Mouse (Mus musculus): ENCODE measurements around the gene Samd4.

The Samd4 gene

GRCm38 (mm10) chr14:46882431-46883067 lies at the start of gene Samd4:
TSS of gene Samd4 (plus strand) at chr14:46882854.
- DNase-seq (ENCODE audit: low spot score in 2 of 2) = peak; percentile 60 to 67

GRCm38 (mm10) chr14:46839326-46839725 lies 43.3 kb upstream of the Samd4 start:
- DNase-seq (ENCODE audit: low spot score in 2 of 2) = no peak

- DNase-seq (ENCODE audit: low spot score in 2 of 2) = no peak
These were observed 36.9 kb upstream of the Samd4 start for GRCm38 (mm10) chr14:46845706-46846105.

GRCm38 (mm10) chr14:46848063-46848590 lies 34.5 kb upstream of the Samd4 start:
- no peak for DNase-seq (ENCODE audit: low spot score in 2 of 2)

- no peak for DNase-seq (ENCODE audit: low spot score in 2 of 2)
These were observed 33.9 kb upstream of the Samd4 start for GRCm38 (mm10) chr14:46848736-46849135.

GRCm38 (mm10) chr14:46849769-46850168 lies 32.9 kb upstream of the Samd4 start:
- DNase-seq (ENCODE audit: low spot score in 2 of 2) = no peak

- DNase-seq (ENCODE audit: low spot score in 2 of 2) = no peak
These were observed 29.0 kb upstream of the Samd4 start for GRCm38 (mm10) chr14:46853677-46854076.

GRCm38 (mm10) chr14:46862922-46863321 lies 19.7 kb upstream of the Samd4 start:
- DNase-seq (ENCODE audit: low spot score in 2 of 2) = no peak

GRCm38 (mm10) chr14:46880935-46881334 lies 1.7 kb upstream of the Samd4 start:
- peak; percentile 34 to 52 for DNase-seq (ENCODE audit: low spot score in 2 of 2)

- DNase-seq (ENCODE audit: low spot score in 2 of 2) = peak in 1 of 2 experiments; percentile 24
These were observed 848 bp upstream of the Samd4 start for GRCm38 (mm10) chr14:46881581-46882430.

- peak; percentile 61 to 75 for DNase-seq (ENCODE audit: low spot score in 2 of 2)
These were observed 615 bp downstream of the Samd4 start for GRCm38 (mm10) chr14:46883068-46883870.

GRCm38 (mm10) chr14:46883871-46884441 lies 1.3 kb downstream of the Samd4 start:
- DNase-seq (ENCODE audit: low spot score in 2 of 2) = peak; percentile 35 to 59

GRCm38 (mm10) chr14:46884701-46885428 lies 2.2 kb downstream of the Samd4 start:
- DNase-seq (ENCODE audit: low spot score in 2 of 2) = peak; percentile 51 to 65

- peak in 1 of 2 experiments; percentile 4 for DNase-seq (ENCODE audit: low spot score in 2 of 2)
These were observed 2.7 kb downstream of the Samd4 start for GRCm38 (mm10) chr14:46885429-46885755.

- DNase-seq (ENCODE audit: low spot score in 2 of 2) = peak in 1 of 2 experiments; percentile 15
These were observed 3.2 kb downstream of the Samd4 start for GRCm38 (mm10) chr14:46885891-46886301.

GRCm38 (mm10) chr14:46889096-46889495 lies 6.4 kb downstream of the Samd4 start:
- no peak for DNase-seq (ENCODE audit: low spot score in 2 of 2)

- no peak for DNase-seq (ENCODE audit: low spot score in 2 of 2)
These were observed 11.3 kb downstream of the Samd4 start for GRCm38 (mm10) chr14:46893961-46894360.

GRCm38 (mm10) chr14:46897953-46898352 lies 15.3 kb downstream of the Samd4 start:
- no peak for DNase-seq (ENCODE audit: low spot score in 2 of 2)

- peak; percentile 74 to 75 for DNase-seq (ENCODE audit: low spot score in 2 of 2)
These were observed 16.0 kb downstream of the Samd4 start for GRCm38 (mm10) chr14:46898626-46899025.

GRCm38 (mm10) chr14:46902498-46903087 lies 19.9 kb downstream of the Samd4 start:
- DNase-seq (ENCODE audit: low spot score in 2 of 2) = no peak

GRCm38 (mm10) chr14:46904276-46904675 lies 21.6 kb downstream of the Samd4 start:
- DNase-seq (ENCODE audit: low spot score in 2 of 2) = no peak
